Mouse (Mus musculus) forebrain, embryonic 11.5 days (tissue): ENCODE results near the gene Xrcc1. TPM values are rescaled to one million over a fixed set of nuclear protein-coding genes. Genes with fewer than 3 reads are reported as not detected.
"Not testable (repeated sequence)": the region's sequence is repeated elsewhere in the genome, so short reads cannot be mapped to it uniquely, and the experiment has no call there.

Experiments
- ATAC-seq: fragments of 200-750 bp; cut with Nextera tagmentation; replicated peaks from 2 replicates; pipeline ENCODE4 v1.8.0; 2017; ENCODE audit warnings: moderate TSS enrichment; ENCODE audit not compliant: low FRiP score
- DNase-seq: peaks from one replicate; pipeline ENCODE4 v3.0.0-alpha.2; 2017; ENCODE audit warnings: low spot score
- H3K27ac ChIP-seq: fragments of 300-500 bp; sonication (generic); 2 replicates; pipeline ENCODE4 v1.5.1; 2014; ENCODE audit warnings: low read depth, low read length
- H3K27me3 ChIP-seq: fragments of 300-500 bp; sonication (generic); 2 replicates; pipeline ENCODE4 v1.6.1; 2014; ENCODE audit warnings: mild to moderate bottlenecking, low read length, mixed read lengths; ENCODE audit not compliant: control insufficient read depth, insufficient read depth
- H3K36me3 ChIP-seq: fragments of 300-500 bp; sonication (generic); 2 replicates; pipeline ENCODE4 v1.6.1; 2014; ENCODE audit warnings: mild to moderate bottlenecking, low read length, moderate library complexity, mixed read lengths; ENCODE audit not compliant: control insufficient read depth, insufficient read depth
- H3K4me1 ChIP-seq: fragments of 300-500 bp; sonication (generic); replicated peaks from 2 replicates; pipeline ENCODE4 v1.6.1; 2014; ENCODE audit warnings: low read length, mixed read lengths; ENCODE audit not compliant: control insufficient read depth, insufficient read depth
- H3K4me2 ChIP-seq: fragments of 300-500 bp; sonication (generic); 2 replicates; pipeline ENCODE4 v1.6.1; 2014; ENCODE audit warnings: low read depth, mild to moderate bottlenecking, low read length, moderate library complexity, mixed read lengths; ENCODE audit not compliant: severe bottlenecking
- H3K4me3 ChIP-seq: fragments of 300-500 bp; sonication (generic); 2 replicates; pipeline ENCODE4 v1.5.1; 2014; ENCODE audit warnings: low read depth, low read length
- H3K9ac ChIP-seq: fragments of 300-500 bp; sonication (generic); 2 replicates; pipeline ENCODE4 v1.6.1; 2014; ENCODE audit warnings: low read length
- H3K9me3 ChIP-seq: fragments of 300-500 bp; sonication (generic); 2 replicates; pipeline ENCODE4 v1.6.1; 2016; ENCODE audit warnings: low read length, mixed read lengths; ENCODE audit not compliant: control insufficient read depth
- WGBS: fragments of 180-500 bp; shearing (Covaris S2); extraction: QIAGEN DNeasy Blood & Tissue Kit; methylation state at CpG from one replicate; pipeline ENCODE4 v1.1.7; 2014; 5-methylcytosine and 5-hydroxymethylcytosine counted together
- polyA plus RNA-seq: library from polyadenylated mRNA; unstranded; fragments of >200 nt; fragmentation: Nextera tagmentation; extraction: Ambion mirVana; gene quantifications from 2 replicates; pipeline ENCODE4 v1.2.1, GENCODE M21; 2014

Gene Xrcc1
- polyA plus RNA-seq, 1 experiment from 2014 or later = 140 TPM

- no peak for ATAC-seq
Measured at GRCm38 (mm10) chr7:24506476-24506837, 39.6 kb upstream of the Xrcc1 start.

GRCm38 (mm10) chr7:24506838-24507725 is 39.0 kb upstream of the Xrcc1 start, which contains the start of gene Zfp428:
TSS of gene Zfp428 (plus strand) at chr7:24507006.
- H3K4me2 ChIP-seq = peak within 1 kb of the TSS; percentile 68
- H3K9me3 ChIP-seq = no peaks in the 10 kb centered on the region
- WGBS = under 1% methylated on average over 83 of the region's 84 CpGs
- H3K27ac ChIP-seq = peak within 1 kb of the TSS; percentile 100
- DNase-seq (peak; percentile 95), ATAC-seq (peak; percentile 94)
- no peaks in the 10 kb centered on the region; the same call in 1 of the 2 replicates for H3K36me3 ChIP-seq
- H3K9ac ChIP-seq = peak within 1 kb of the TSS; percentile 94
- no peaks in the 10 kb centered on the region for H3K27me3 ChIP-seq
- H3K4me1 ChIP-seq = peaks cover 23% of the 10 kb centered on the region
- H3K4me3 ChIP-seq = peak within 1 kb of the TSS; percentile 57

More at GRCm38 (mm10) chr7:24506476-24506837, 39.6 kb upstream of the Xrcc1 start:
- Histone ChIP-seq H3K27ac (peak overlapping the region; percentile 100), H3K36me3 (no peaks in the 10 kb centered on the region; the same call in 1 of the 2 replicates), H3K9ac (peak overlapping the region; percentile 94), H3K4me2 (peak overlapping the region; percentile 68), H3K9me3 (no peaks in the 10 kb centered on the region), H3K27me3 (no peaks in the 10 kb centered on the region), H3K4me1 (peaks cover 23% of the 10 kb centered on the region), H3K4me3 (peak overlapping the region; percentile 57)
- DNase-seq = no peak
- under 1% methylated on average over 12 of the region's 12 CpGs for WGBS

- H3K9ac ChIP-seq = peak overlapping the region; percentile 94
- no peaks in the 10 kb centered on the region; the same call in 1 of the 2 replicates for H3K36me3 ChIP-seq
- peak overlapping the region; percentile 68 for H3K4me2 ChIP-seq
- no peaks in the 10 kb centered on the region for H3K9me3 ChIP-seq
- no peaks in the 10 kb centered on the region for H3K27me3 ChIP-seq
- H3K27ac ChIP-seq = peak overlapping the region; percentile 100
- peak; percentile 7; the same call in 1 of the 2 replicates for ATAC-seq
- H3K4me1 ChIP-seq = peaks cover 23% of the 10 kb centered on the region
- H3K4me3 ChIP-seq = peak overlapping the region; percentile 57
- WGBS = 1% methylated on average over 20 of the region's 20 CpGs
- no peak for DNase-seq
Measured at GRCm38 (mm10) chr7:24507726-24508114, 38.4 kb upstream of the Xrcc1 start.

GRCm38 (mm10) chr7:24512355-24512754 is 33.7 kb upstream of the Xrcc1 start, which contains the start of gene AC161166.1:
TSS of gene AC161166.1 (minus strand) at chr7:24512455.
- H3K4me3 ChIP-seq = no peak within 1 kb of the TSS
- H3K9ac ChIP-seq = no peak within 1 kb of the TSS
- H3K27me3 ChIP-seq = no peaks in the 10 kb centered on the region
- ATAC-seq = no peak
- 91% methylated on average over 7 of the region's 7 CpGs for WGBS
- H3K9me3 ChIP-seq = no peaks in the 10 kb centered on the region
- no peaks in the 10 kb centered on the region; the same call in 1 of the 2 replicates for H3K36me3 ChIP-seq
- no peak within 1 kb of the TSS for H3K4me2 ChIP-seq
- H3K27ac ChIP-seq = no peak within 1 kb of the TSS
- peaks cover 5% of the 10 kb centered on the region; the same call in 1 of the 2 replicates for H3K4me1 ChIP-seq
- DNase-seq = no peak

GRCm38 (mm10) chr7:24516319-24516718 is 29.8 kb upstream of the Xrcc1 start:
- WGBS = 72% methylated on average over 6 of the region's 8 CpGs
- H3K36me3 ChIP-seq, H3K4me2 ChIP-seq, H3K27me3 ChIP-seq, H3K27ac ChIP-seq, ATAC-seq, H3K9ac ChIP-seq, H3K4me3 ChIP-seq, H3K4me1 ChIP-seq, DNase-seq, H3K9me3 ChIP-seq: not testable (repeated sequence)

- Histone ChIP-seq H3K4me3 (no peak overlapping the region), H3K36me3 (no peaks in the 10 kb centered on the region; the same call in 1 of the 2 replicates), H3K9me3 (no peaks in the 10 kb centered on the region), H3K27me3 (no peaks in the 10 kb centered on the region), H3K9ac (no peak overlapping the region), H3K4me2 (no peak overlapping the region), H3K4me1 (no peaks in the 10 kb centered on the region), H3K27ac (no peak overlapping the region)
- DNase-seq (no peak), ATAC-seq (no peak)
- WGBS = 30% methylated on average over 5 of the region's 5 CpGs
Measured at GRCm38 (mm10) chr7:24517077-24517476, 29.0 kb upstream of the Xrcc1 start.

- H3K27ac ChIP-seq = no peak overlapping the region
- no peak overlapping the region for H3K9ac ChIP-seq
- ATAC-seq = no peak
- H3K36me3 ChIP-seq = no peaks in the 10 kb centered on the region; the same call in 1 of the 2 replicates
- H3K9me3 ChIP-seq = no peaks in the 10 kb centered on the region
- DNase-seq = no peak
- H3K27me3 ChIP-seq = no peaks in the 10 kb centered on the region
- no peak overlapping the region for H3K4me3 ChIP-seq
- 56% methylated on average over 6 of the region's 6 CpGs for WGBS
- no peak overlapping the region for H3K4me2 ChIP-seq
- no peaks in the 10 kb centered on the region for H3K4me1 ChIP-seq
Measured at GRCm38 (mm10) chr7:24517654-24518053, 28.4 kb upstream of the Xrcc1 start.

- Histone ChIP-seq H3K4me1 (no peaks in the 10 kb centered on the region), H3K9me3 (no peaks in the 10 kb centered on the region), H3K36me3 (no peaks in the 10 kb centered on the region; the same call in 1 of the 2 replicates), H3K27me3 (no peaks in the 10 kb centered on the region), H3K4me3 (no peak overlapping the region), H3K4me2 (no peak overlapping the region), H3K9ac (no peak overlapping the region), H3K27ac (no peak overlapping the region)
- WGBS = 26% methylated on average over 3 of the region's 3 CpGs
- ATAC-seq = no peak
- DNase-seq = no peak
Measured at GRCm38 (mm10) chr7:24519130-24519529, 27.0 kb upstream of the Xrcc1 start.
